Mouse (Mus musculus) embryo, embryonic 9.5 days (tissue): ENCODE results near the gene Prkch.

Source experiments
- DNase-seq: peaks from one replicate; pipeline ENCODE4 v3.0.0-alpha.2; 2017; ENCODE audit errors: extremely low spot score

Gene Prkch

GRCm38 (mm10) chr12:73794151-73794883 is 209.7 kb downstream of the Prkch start:
- DNase-seq = no peak

GRCm38 (mm10) chr12:73799671-73800070 is 215.1 kb downstream of the Prkch start:
- no peak for DNase-seq

- DNase-seq = no peak
Measured at GRCm38 (mm10) chr12:73800886-73801285, 216.3 kb downstream of the Prkch start.

GRCm38 (mm10) chr12:73801845-73802244 is 217.2 kb downstream of the Prkch start:
- no peak for DNase-seq

GRCm38 (mm10) chr12:73802379-73803057 is 217.9 kb downstream of the Prkch start:
- DNase-seq = no peak

GRCm38 (mm10) chr12:73803946-73804345 is 219.3 kb downstream of the Prkch start:
- DNase-seq = no peak

- no peak for DNase-seq
Measured at GRCm38 (mm10) chr12:73805541-73805940, 220.9 kb downstream of the Prkch start.

GRCm38 (mm10) chr12:73806003-73806402 is 221.4 kb downstream of the Prkch start:
- no peak for DNase-seq

- DNase-seq = no peak
Measured at GRCm38 (mm10) chr12:73807228-73807627, 222.6 kb downstream of the Prkch start.

GRCm38 (mm10) chr12:73810041-73810795 is 225.6 kb downstream of the Prkch start:
- DNase-seq = no peak

GRCm38 (mm10) chr12:73810903-73811302 is 226.3 kb downstream of the Prkch start:
- DNase-seq = no peak

- DNase-seq = no peak
Measured at GRCm38 (mm10) chr12:73812198-73812597, 227.6 kb downstream of the Prkch start.

- no peak for DNase-seq
Measured at GRCm38 (mm10) chr12:73813016-73813900, 228.7 kb downstream of the Prkch start.

GRCm38 (mm10) chr12:73814056-73814735 is 229.6 kb downstream of the Prkch start:
- DNase-seq = no peak

GRCm38 (mm10) chr12:73814897-73815296 is 230.3 kb downstream of the Prkch start:
- no peak for DNase-seq

- DNase-seq = no peak
Measured at GRCm38 (mm10) chr12:73815463-73815862, 230.9 kb downstream of the Prkch start.

- no peak for DNase-seq
Measured at GRCm38 (mm10) chr12:73815892-73816291, 231.3 kb downstream of the Prkch start.

GRCm38 (mm10) chr12:73816866-73817265 is 232.3 kb downstream of the Prkch start:
- no peak for DNase-seq

GRCm38 (mm10) chr12:73818801-73819200 is 234.2 kb downstream of the Prkch start:
- no peak for DNase-seq

GRCm38 (mm10) chr12:73821176-73821575 is 236.6 kb downstream of the Prkch start:
- no peak for DNase-seq

GRCm38 (mm10) chr12:73822331-73822730 is 237.7 kb downstream of the Prkch start:
- DNase-seq = no peak
